Mouse (Mus musculus): ENCODE measurements around the gene Rab19.

The Rab19 gene

GRCm38 (mm10) chr6:39373301-39373955 is 7.5 kb upstream of the Rab19 start:
- no peak for TF ChIP-seq GATA4 (IDR thresholded peaks at IDR 0.05; ENCODE audit: insufficient replicate concordance, low read length)

- no peak for TF ChIP-seq GATA4 (IDR thresholded peaks at IDR 0.05; ENCODE audit: insufficient replicate concordance, low read length)
These were observed 4.2 kb upstream of the Rab19 start for GRCm38 (mm10) chr6:39376775-39377174.

- TF ChIP-seq GATA4 (IDR thresholded peaks at IDR 0.05; ENCODE audit: insufficient replicate concordance, low read length) = no peak
These were observed 3.6 kb upstream of the Rab19 start, which contains the start of gene Slc37a3 for GRCm38 (mm10) chr6:39377311-39377827. Gene Slc37a3, minus strand, starts transcription at chr6:39377675.

- no peak for TF ChIP-seq GATA4 (IDR thresholded peaks at IDR 0.05; ENCODE audit: insufficient replicate concordance, low read length)
These were observed 1.8 kb upstream of the Rab19 start for GRCm38 (mm10) chr6:39379224-39379623.

DNA sequence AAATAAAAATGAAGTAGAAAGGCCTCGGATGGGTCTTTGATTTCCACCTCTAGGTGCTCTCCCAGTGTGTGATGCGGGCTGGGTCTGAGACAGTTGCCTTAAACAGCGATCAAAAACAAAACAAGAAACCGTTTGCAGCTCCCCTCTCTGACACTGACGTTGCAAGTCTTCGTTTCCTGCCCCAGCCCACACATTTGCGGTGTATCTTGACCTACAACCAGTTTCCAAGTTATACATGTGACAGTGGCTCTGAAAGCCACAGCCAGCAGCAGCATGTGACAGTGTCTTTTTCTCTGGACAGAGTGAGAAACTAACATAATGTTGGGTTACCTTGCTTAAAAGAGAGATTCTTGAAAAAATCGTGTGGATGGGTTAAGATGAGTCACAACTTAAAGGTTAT is 1.2 kb upstream of the Rab19 start:
- TF ChIP-seq GATA4 (IDR thresholded peaks at IDR 0.05; ENCODE audit: insufficient replicate concordance, low read length) = no peak

DNA sequence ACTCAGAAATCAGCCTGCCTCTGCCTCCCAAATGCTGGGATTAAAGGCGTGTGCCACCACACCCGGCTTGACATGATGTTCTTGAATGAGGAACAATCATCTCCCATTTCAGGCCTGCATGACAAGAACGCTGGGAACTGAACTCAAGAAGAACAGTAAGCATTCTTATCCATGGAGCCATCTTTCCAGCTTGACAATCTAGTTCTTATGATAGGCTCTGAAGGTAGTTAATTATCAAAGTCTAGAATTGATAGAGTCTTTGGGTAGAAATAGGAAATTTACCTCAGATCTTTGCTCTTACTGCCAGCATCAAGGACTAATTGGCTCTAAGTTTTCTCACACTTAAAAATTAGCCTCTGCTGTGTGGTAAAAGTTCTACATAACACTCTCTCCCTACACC is 699 bp upstream of the Rab19 start:
- TF ChIP-seq GATA4 (IDR thresholded peaks at IDR 0.05; ENCODE audit: insufficient replicate concordance, low read length) = no peak

GRCm38 (mm10) chr6:39389988-39390387 is 9.0 kb downstream of the Rab19 start:
- TF ChIP-seq GATA4 (IDR thresholded peaks at IDR 0.05; ENCODE audit: insufficient replicate concordance, low read length) = no peak

DNA sequence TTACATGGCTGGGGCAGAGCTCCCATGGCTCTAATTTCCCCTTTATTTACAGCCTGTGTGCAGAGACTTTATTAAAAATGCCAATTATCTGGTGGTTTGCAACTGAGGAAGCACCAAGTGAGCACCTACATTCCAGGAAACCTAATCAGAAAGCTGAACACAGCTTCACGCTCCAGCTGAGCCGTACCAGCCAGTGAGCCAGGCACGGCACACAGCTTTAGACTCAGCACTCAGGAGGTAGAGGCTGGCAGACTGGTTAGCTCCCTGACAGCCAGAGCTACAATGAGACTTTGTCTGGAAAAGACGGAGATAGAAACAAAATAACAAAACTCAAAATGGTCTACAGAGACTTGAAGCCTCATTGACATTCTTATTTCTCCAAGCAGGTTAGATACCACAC is 14.5 kb downstream of the Rab19 start:
- no peak for TF ChIP-seq GATA4 (IDR thresholded peaks at IDR 0.05; ENCODE audit: insufficient replicate concordance, low read length)

DNA sequence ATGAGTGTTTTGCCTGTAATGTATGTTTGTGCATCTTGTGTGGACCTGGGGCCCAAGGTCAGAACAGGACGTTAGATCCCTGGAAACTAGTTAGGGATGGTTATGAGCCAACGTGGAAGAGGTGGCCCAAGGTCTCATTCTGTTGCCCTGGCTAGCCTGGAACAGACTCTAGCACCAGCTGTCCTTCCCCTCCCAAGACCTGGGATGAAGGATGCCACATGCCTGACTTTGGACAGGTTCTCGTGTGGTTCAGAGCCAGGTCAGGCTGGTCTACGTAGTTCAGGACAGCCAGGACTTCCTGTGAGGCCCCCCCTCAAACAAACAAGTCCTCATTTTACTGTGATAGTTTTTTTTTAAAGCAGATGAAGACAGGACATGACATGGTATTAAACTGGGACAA is 14.9 kb downstream of the Rab19 start:
- TF ChIP-seq GATA4 (IDR thresholded peaks at IDR 0.05; ENCODE audit: insufficient replicate concordance, low read length) = no peak

GRCm38 (mm10) chr6:39397046-39397445 is 16.1 kb downstream of the Rab19 start:
- no peak for TF ChIP-seq GATA4 (IDR thresholded peaks at IDR 0.05; ENCODE audit: insufficient replicate concordance, low read length)

DNA sequence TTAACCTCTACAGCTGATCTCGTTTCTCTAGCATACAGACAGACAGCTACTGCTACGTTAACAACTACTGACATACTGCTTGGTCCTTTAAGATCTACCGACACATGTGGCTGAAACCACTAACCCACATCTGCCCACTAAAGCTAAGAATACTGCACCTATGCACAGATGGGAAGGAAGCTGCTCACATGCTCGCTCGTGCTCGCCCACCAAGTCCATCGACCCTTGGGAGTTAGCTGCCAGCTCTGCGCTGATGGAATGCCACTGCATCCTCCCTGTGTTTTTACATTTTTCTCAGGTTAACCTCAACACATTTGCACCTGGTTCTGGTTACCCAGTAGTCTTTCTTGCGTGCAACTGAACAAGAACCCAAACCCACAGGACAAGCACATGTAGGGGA is 17.4 kb downstream of the Rab19 start:
- no peak for TF ChIP-seq GATA4 (IDR thresholded peaks at IDR 0.05; ENCODE audit: insufficient replicate concordance, low read length)

DNA sequence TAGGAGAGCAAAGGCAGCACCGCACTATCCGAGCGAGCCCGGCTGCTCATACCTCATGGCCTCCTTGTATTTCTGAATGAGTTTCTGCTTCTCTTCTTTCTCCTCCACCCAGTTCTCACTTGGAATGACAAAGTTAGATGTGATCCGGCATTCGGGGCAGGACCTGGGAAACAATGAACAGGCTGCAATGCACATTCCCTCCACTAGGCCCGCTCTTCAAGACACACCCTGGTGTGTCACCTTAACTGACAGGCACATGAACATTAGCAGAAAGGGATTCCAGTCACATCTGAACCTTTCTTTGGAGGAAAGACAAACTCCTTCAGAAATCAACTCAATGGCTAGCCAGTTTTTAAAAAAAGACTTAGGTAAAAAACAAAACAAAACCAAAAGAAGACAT is 19.4 kb downstream of the Rab19 start:
- no peak for TF ChIP-seq GATA4 (IDR thresholded peaks at IDR 0.05; ENCODE audit: insufficient replicate concordance, low read length)

GRCm38 (mm10) chr6:39403136-39403535 is 22.2 kb downstream of the Rab19 start:
- no peak for TF ChIP-seq GATA4 (IDR thresholded peaks at IDR 0.05; ENCODE audit: insufficient replicate concordance, low read length)

- no peak for TF ChIP-seq GATA4 (IDR thresholded peaks at IDR 0.05; ENCODE audit: insufficient replicate concordance, low read length)
These were observed 25.5 kb downstream of the Rab19 start for GRCm38 (mm10) chr6:39406480-39406879.

DNA sequence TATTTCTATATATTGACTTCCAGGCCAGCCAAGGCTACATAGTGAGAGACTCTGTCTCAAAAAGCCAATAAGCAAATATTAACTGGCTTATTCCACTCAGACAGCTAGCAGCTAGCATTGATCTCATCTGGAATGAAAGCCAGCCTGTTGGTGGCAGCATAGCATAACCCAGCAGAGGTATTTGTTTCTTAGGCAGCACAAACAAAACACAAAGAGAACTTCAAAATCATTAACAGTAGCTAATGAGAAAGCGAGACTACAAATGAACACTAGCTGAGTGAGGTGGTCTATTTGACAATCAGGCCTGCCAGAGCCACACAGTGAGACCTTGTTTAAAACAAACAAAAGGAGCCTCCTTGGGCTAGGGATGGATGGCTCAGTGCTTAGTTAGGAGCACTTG is 33.1 kb downstream of the Rab19 start:
- TF ChIP-seq GATA4 (IDR thresholded peaks at IDR 0.05; ENCODE audit: insufficient replicate concordance, low read length) = no peak

DNA sequence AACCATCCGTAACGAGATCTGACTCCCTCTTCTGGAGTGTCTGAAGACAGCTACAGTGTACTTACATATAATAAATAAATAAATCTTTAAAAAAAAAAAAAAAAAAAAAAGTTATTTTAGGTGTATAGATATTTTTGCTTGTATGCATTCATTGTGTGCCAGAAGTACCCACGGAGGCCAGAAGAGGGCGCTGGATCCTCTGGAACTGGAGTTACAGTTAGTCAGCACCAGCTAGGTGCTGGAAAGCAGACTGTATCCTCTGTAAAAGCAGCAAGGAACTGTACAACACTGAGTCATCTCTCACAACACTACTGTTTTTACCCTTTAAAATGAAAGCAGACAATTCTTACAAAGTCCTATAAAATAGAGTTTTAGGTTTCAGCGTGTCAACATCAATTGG is 34.8 kb downstream of the Rab19 start:
- no peak for TF ChIP-seq GATA4 (IDR thresholded peaks at IDR 0.05; ENCODE audit: insufficient replicate concordance, low read length)

GRCm38 (mm10) chr6:39419386-39419850 is 38.4 kb downstream of the Rab19 start:
- no peak for TF ChIP-seq GATA4 (IDR thresholded peaks at IDR 0.05; ENCODE audit: insufficient replicate concordance, low read length)
